24 mouse cellular contexts compared by ENCODE assay signal in the genomic region with DNA sequence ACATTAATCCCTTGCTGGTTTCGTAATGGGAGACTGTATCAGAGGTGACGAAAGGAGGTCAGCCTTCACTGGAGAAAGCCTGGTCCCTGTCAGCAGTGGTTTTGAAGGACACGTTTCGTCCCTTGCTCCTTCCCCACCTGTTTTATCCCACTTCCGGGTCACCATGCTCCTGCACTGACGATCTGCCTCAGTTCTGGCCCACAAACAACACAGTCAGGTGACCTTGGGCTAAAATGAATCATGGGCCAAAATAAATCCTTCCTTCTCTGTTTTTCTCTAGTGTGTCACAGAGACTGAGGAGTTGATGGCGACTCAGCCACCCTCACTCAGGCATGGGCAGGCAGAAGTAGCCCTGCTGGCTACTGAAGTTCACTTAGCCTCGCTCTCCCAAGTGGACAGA. TPM values are rescaled to one million over a fixed set of nuclear protein-coding genes. Genes with fewer than 3 reads are reported as not detected.
DNase-seq lines count a peak whose midpoint lies in the region; ATAC-seq and TF ChIP-seq lines count a peak whose summit lies in the region.
"Had no signal": no experiment of that assay in that cellular context is flagged by ENCODE, and none has a peak within 500 bp of the region (broad histone marks: within the 10 kb centered on the region; RNA-seq: fewer than 3 reads in every experiment).

No protein-coding gene starts in this region.

- TF ChIP-seq CTCF in liver, postnatal 0 days (IDR thresholded peaks at IDR 0.05; ENCODE audit: low read depth): no peak
- no peak for TF ChIP-seq CTCF in bone marrow macrophage, adult 2 months (IDR thresholded peaks at IDR 0.05; ENCODE audit: low read depth, low read length)

- no peaks in the 10 kb centered on the region for H3K27me3 ChIP-seq in liver, postnatal 0 days (ENCODE audit: insufficient read depth, low read length)
- H3K27me3 ChIP-seq in liver, embryonic 11.5 days (replicated peaks; ENCODE audit: control insufficient read depth, insufficient read depth, low read length): 0 out of 2 replicates have a peak, but pooled peaks cover 4% of the 10 kb centered on the region
- H3K27me3 ChIP-seq: forebrain, embryonic 15.5 days; heart, embryonic 15.5 days had no signal

- WGBS in liver, postnatal 0 days (ENCODE audit: insufficient replicate concordance): 56% methylated on average over 8 of the region's 8 CpGs
- 57% methylated on average over 8 of the region's 8 CpGs for WGBS in liver, embryonic 11.5 days

- no peak for TF ChIP-seq EP300 in liver, postnatal 0 days (IDR thresholded peaks at IDR 0.05; ENCODE audit: low read depth)

- peaks cover 5% of the 10 kb centered on the region for H3K36me3 ChIP-seq in liver, postnatal 0 days (replicated peaks; ENCODE audit: insufficient read depth, low read length)
- H3K36me3 ChIP-seq in liver, embryonic 11.5 days (ENCODE audit: control insufficient read depth, insufficient read depth, low read length): no peaks in the 10 kb centered on the region
- H3K36me3 ChIP-seq: forebrain, embryonic 15.5 days; heart, embryonic 15.5 days; liver, embryonic 12.5 days; midbrain, embryonic 12.5 days had no signal

- H3K27ac ChIP-seq in liver, postnatal 0 days (ENCODE audit: low read depth): peak overlapping the region; percentile 67
- no peak overlapping the region for H3K27ac ChIP-seq in liver, embryonic 11.5 days (ENCODE audit: low read depth, low read length)
- peak overlapping the region; percentile 23; the same call in 1 of the 2 replicates for H3K27ac ChIP-seq in bone marrow macrophage, adult 2 months (ENCODE audit: insufficient read depth, low read depth, low read length)
- H3K27ac ChIP-seq: forebrain, embryonic 15.5 days; heart, embryonic 15.5 days; hindbrain, embryonic 14.5 days; kidney, postnatal 0 days; liver, embryonic 12.5 days; midbrain, embryonic 12.5 days; stomach, postnatal 0 days had no signal

- no peak overlapping the region for H3K9ac ChIP-seq in liver, postnatal 0 days (replicated peaks)
- no peak overlapping the region for H3K9ac ChIP-seq in liver, embryonic 11.5 days (ENCODE audit: low read depth, low read length)
- H3K9ac ChIP-seq: forebrain, embryonic 15.5 days; heart, embryonic 15.5 days; hindbrain, embryonic 14.5 days; liver, embryonic 12.5 days; midbrain, embryonic 12.5 days had no signal

- H3K4me2 ChIP-seq in liver, postnatal 0 days (ENCODE audit: low read depth, low read length): no peak overlapping the region
- no peak overlapping the region for H3K4me2 ChIP-seq in liver, embryonic 11.5 days
- H3K4me2 ChIP-seq: forebrain, embryonic 15.5 days; heart, embryonic 15.5 days; hindbrain, embryonic 14.5 days; liver, embryonic 12.5 days; midbrain, embryonic 12.5 days had no signal

- H3K4me1 ChIP-seq in liver, postnatal 0 days (ENCODE audit: insufficient read depth): peaks cover 13% of the 10 kb centered on the region; the same call in 1 of the 2 replicates
- peaks cover 10% of the 10 kb centered on the region for H3K4me1 ChIP-seq in liver, embryonic 11.5 days (replicated peaks; ENCODE audit: control insufficient read depth, insufficient read depth, low read length)
- peaks cover 24% of the 10 kb centered on the region for H3K4me1 ChIP-seq in bone marrow macrophage, adult 2 months (ENCODE audit: control insufficient read depth, insufficient read depth, low read length)

- no peak overlapping the region for H3K4me3 ChIP-seq in liver, postnatal 0 days (ENCODE audit: low read depth, low read length)
- H3K4me3 ChIP-seq in liver, embryonic 11.5 days (ENCODE audit: low read depth, low read length): no peak overlapping the region
- no peak overlapping the region for H3K4me3 ChIP-seq in bone marrow macrophage, adult 2 months (ENCODE audit: insufficient read depth, low read length)
- H3K4me3 ChIP-seq: forebrain, embryonic 15.5 days; heart, embryonic 15.5 days; liver, embryonic 12.5 days; midbrain, embryonic 12.5 days had no signal

- no peak for TF ChIP-seq POLR2A in bone marrow macrophage, adult 2 months (IDR thresholded peaks at IDR 0.05; ENCODE audit: borderline replicate concordance, low read depth, low read length)

- H3K9me3 ChIP-seq in liver, postnatal 0 days (ENCODE audit: low read length): no peaks in the 10 kb centered on the region
- H3K9me3 ChIP-seq in liver, embryonic 11.5 days (ENCODE audit: control insufficient read depth, low read length): no peaks in the 10 kb centered on the region
- H3K9me3 ChIP-seq: forebrain, embryonic 15.5 days; heart, embryonic 15.5 days; liver, embryonic 12.5 days; midbrain, embryonic 12.5 days had no signal

- peak; percentile 26 for ATAC-seq in liver, postnatal 0 days
- no peak for ATAC-seq in liver, embryonic 11.5 days (replicated peaks; ENCODE audit: low FRiP score)
- ATAC-seq: CD4-positive, CD25-positive, alpha-beta regulatory T cell, adult 4 months; forebrain, embryonic 15.5 days; inflammation-experienced regulatory T-cells, adult 6 months; liver, embryonic 12.5 days had no signal

- DNase-seq in liver, postnatal 0 days: no peak
- no peak for DNase-seq in liver, embryonic 11.5 days (ENCODE audit: low spot score)
- peak; percentile 67 for DNase-seq in adrenal gland, adult 8-10 months
- DNase-seq in kidney, postnatal 25 days: no peak
- DNase-seq in spleen, postnatal 36 days (ENCODE audit: low spot score in 2 of 2): no peak
- no peak for DNase-seq in kidney, postnatal 36 days
- DNase-seq: cerebellum, adult 8-10 months; cerebellum, postnatal 36 days; gastrocnemius, postnatal 36 days; kidney, adult 18-20 months; left cerebral cortex, postnatal 4 days; lung, adult 2 months; lung, postnatal 14 days had no signal

RNA-seq across cellular contexts. Expression of gene Spsb1, which starts 20.4 kb away (rescaled TPM):
- polyA plus RNA-seq in liver, postnatal 0 days (2015; fragmentation: Nextera tagmentation; extraction: Ambion mirVana): 1.3 and 1.7 TPM in 2 replicates
- 2.9 and 3.1 TPM in 2 replicates for polyA plus RNA-seq in liver, embryonic 11.5 days (2014; fragmentation: Nextera tagmentation; extraction: Ambion mirVana)
- total RNA-seq in adrenal gland, adult 8-10 months (2022): 10 to 100 TPM; 17.0 to 29.8 (median 23.9) TPM
- polyA plus RNA-seq in bone marrow macrophage, adult 2 months (2012; ENCODE audit: insufficient read depth, insufficient read length, missing spikeins): 1.2 TPM in 1 of 2 replicates, not detected in the other
- total RNA-seq: monocyte, adult 5-6 weeks had no signal

RNA-seq across cellular contexts. Expression of gene H6pd, which starts 33.5 kb away (rescaled TPM):
- polyA plus RNA-seq in liver, postnatal 0 days (2015; fragmentation: Nextera tagmentation; extraction: Ambion mirVana): 33.0 and 36.5 TPM in 2 replicates
- 9.4 and 9.8 TPM in 2 replicates for polyA plus RNA-seq in liver, embryonic 11.5 days (2014; fragmentation: Nextera tagmentation; extraction: Ambion mirVana)
- total RNA-seq in adrenal gland, adult 8-10 months (2022): 100 to 1,000 TPM; 122 to 173 (median 155) TPM
- 35.4 and 41.1 TPM in 2 replicates for polyA plus RNA-seq in bone marrow macrophage, adult 2 months (2012; ENCODE audit: insufficient read depth, insufficient read length, missing spikeins)
